Mouse (Mus musculus) CH12.LX (cell line): ENCODE results near the gene Hps4.

Experiments
- BHLHE40 ChIP-seq: IDR thresholded peaks from 2 replicates; pipeline ENCODE4 v1.6.1; 2011; ENCODE audit warnings: mild to moderate bottlenecking, low read depth, low read length, improper control_type of control experiment
- CTCF ChIP-seq, 2 experiments: IDR thresholded peaks in 1 of 2; conservative IDR thresholded peaks in 1 of 2; 2 replicates each; pipeline ENCODE4 v1.5.1; 2011 to 2012; ENCODE audit warnings: low read depth in 2 of 2, low read length in 2 of 2, improper control_type of control experiment in 1 of 2, inconsistent platforms in 1 of 2, mild to moderate bottlenecking in 1 of 2, moderate library complexity in 1 of 2
- GABPA ChIP-seq: IDR thresholded peaks from 2 replicates; pipeline ENCODE4 v1.6.1; 2012; ENCODE audit warnings: low read depth, low read length, improper control_type of control experiment, inconsistent platforms; ENCODE audit not compliant: insufficient replicate concordance
- MAX ChIP-seq: IDR thresholded peaks from 2 replicates; pipeline ENCODE4 v1.6.1; 2011; ENCODE audit warnings: low read length, improper control_type of control experiment
- MEF2A ChIP-seq: IDR thresholded peaks from 2 replicates; pipeline ENCODE4 v1.6.1; 2014; ENCODE audit warnings: low read depth, mild to moderate bottlenecking, inconsistent platforms, low read length, improper control_type of control experiment, borderline replicate concordance
- MXI1 ChIP-seq: IDR thresholded peaks from 2 replicates; pipeline ENCODE4 v1.6.1; 2011; ENCODE audit warnings: mild to moderate bottlenecking, low read depth, low read length, improper control_type of control experiment
- MYC ChIP-seq: IDR thresholded peaks from 2 replicates; pipeline ENCODE4 v1.6.1; 2011; ENCODE audit warnings: low read depth, mild to moderate bottlenecking, improper control_type of control experiment, low read length
- POLR2A ChIP-seq: IDR thresholded peaks from 2 replicates; pipeline ENCODE4 v1.6.1; 2011; ENCODE audit warnings: low read depth, mild to moderate bottlenecking, improper control_type of control experiment, low read length
- RAD21 ChIP-seq: IDR thresholded peaks from 2 replicates; pipeline ENCODE4 v1.6.1; 2011; ENCODE audit warnings: low read depth, mild to moderate bottlenecking, low read length, improper control_type of control experiment, moderate library complexity
- TBP ChIP-seq: conservative IDR thresholded peaks from 2 replicates; pipeline ENCODE4 v1.6.1; 2011; ENCODE audit warnings: low read depth, low read length, improper control_type of control experiment
- TCF12 ChIP-seq: IDR thresholded peaks from 2 replicates; pipeline ENCODE4 v1.6.1; 2014; ENCODE audit warnings: low read depth, mild to moderate bottlenecking, inconsistent platforms, low read length, improper control_type of control experiment
- USF1 ChIP-seq: IDR thresholded peaks from 2 replicates; pipeline ENCODE4 v1.6.1; 2014; ENCODE audit warnings: low read depth, mild to moderate bottlenecking, inconsistent platforms, low read length, improper control_type of control experiment
- ZMIZ1 ChIP-seq: IDR thresholded peaks from 2 replicates; pipeline ENCODE4 v1.6.1; 2012; ENCODE audit warnings: low read depth, mild to moderate bottlenecking, inconsistent platforms, low read length, improper control_type of control experiment
- ZNF384 ChIP-seq: IDR thresholded peaks from 2 replicates; pipeline ENCODE4 v1.6.1; 2012; ENCODE audit warnings: low read depth, low read length, improper control_type of control experiment, inconsistent platforms

DNA sequence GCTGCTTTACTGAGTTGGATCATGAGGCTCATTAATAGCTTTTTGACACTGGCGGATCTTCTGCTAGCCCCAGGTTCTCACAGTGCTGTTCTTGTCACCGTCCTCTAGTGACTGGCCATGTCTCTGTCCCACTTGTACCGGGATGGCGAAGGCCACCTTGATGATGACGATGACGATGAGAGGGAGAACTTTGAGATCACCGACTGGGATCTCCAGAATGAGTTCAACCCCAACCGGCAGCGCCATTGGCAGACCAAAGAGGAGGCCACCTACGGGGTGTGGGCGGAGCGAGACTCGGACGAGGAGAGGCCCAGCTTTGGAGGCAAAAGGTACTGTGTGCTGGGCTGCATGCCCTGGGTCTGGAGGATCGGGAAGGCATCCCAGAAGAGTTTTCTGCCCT is 15.0 kb upstream of the Hps4 start:
- TF ChIP-seq MXI1 (no peak), TBP (no peak), RAD21 (no peak), ZMIZ1 (no peak), CTCF (conservative IDR thresholded peaks at IDR 0.05 in 1 of 2, IDR thresholded peaks at IDR 0.05 in 1 of 2; ENCODE audit: low read depth in 2 of 2, low read length in 2 of 2) (no peak), POLR2A (no peak), USF1 (no peak), MEF2A (no peak), GABPA (no peak), BHLHE40 (no peak), TCF12 (no peak), MYC (no peak), MAX (no peak), ZNF384 (no peak)
